Mouse (Mus musculus) MEL (cell line): ENCODE results near the gene Slc2a4. TPM values are rescaled to one million over a fixed set of nuclear protein-coding genes. Genes with fewer than 3 reads are reported as not detected.

Source experiments
- DNase-seq: peaks from one replicate; pipeline ENCODE4 v3.0.0; 2011; ENCODE audit warnings: low read depth, low spot score
- H3K27ac ChIP-seq: 2 replicates; pipeline ENCODE4 v1.5.1; 2012; ENCODE audit warnings: low read depth, mild to moderate bottlenecking, control low read depth, low read length, moderate library complexity; ENCODE audit not compliant: control insufficient read depth
- H3K27me3 ChIP-seq, 2 experiments: fragments of 150-350 bp in 1 of 2; sonication (generic) in 1 of 2; 2 replicates each; pipeline ENCODE4 v1.6.1; 2012; ENCODE audit warnings: low read length in 2 of 2, mild to moderate bottlenecking in 2 of 2, improper control_type of control experiment in 1 of 2, moderate library complexity in 1 of 2; ENCODE audit not compliant: insufficient read depth in 2 of 2, control insufficient read depth in 1 of 2
- H3K36me3 ChIP-seq, 2 experiments: 2 replicates each; pipeline ENCODE4 v1.6.1; 2012 to 2014; ENCODE audit warnings: low read length in 2 of 2, improper control_type of control experiment in 1 of 2, inconsistent platforms in 1 of 2, mild to moderate bottlenecking in 1 of 2; ENCODE audit not compliant: insufficient read depth in 2 of 2, control insufficient read depth in 1 of 2
- H3K4me1 ChIP-seq, 2 experiments: fragments of 150-350 bp in 1 of 2; sonication (generic) in 1 of 2; 2 replicates each; pipeline ENCODE4 v1.6.1; 2012; ENCODE audit warnings: low read length in 2 of 2, improper control_type of control experiment in 1 of 2, mild to moderate bottlenecking in 1 of 2; ENCODE audit not compliant: insufficient read depth in 2 of 2, control insufficient read depth in 1 of 2
- H3K4me3 ChIP-seq, 2 experiments: fragments of 150-350 bp in 1 of 2; sonication (generic) in 1 of 2; 2 replicates each; pipeline ENCODE4 v1.5.1; 2012; ENCODE audit warnings: low read depth in 2 of 2, low read length in 2 of 2, mild to moderate bottlenecking in 2 of 2, moderate library complexity in 2 of 2, control low read depth in 1 of 2, improper control_type of control experiment in 1 of 2; ENCODE audit not compliant: control insufficient read depth in 1 of 2, insufficient read depth in 1 of 2
- H3K79me2 ChIP-seq: 2 replicates; pipeline ENCODE4 v1.6.1; 2012; ENCODE audit warnings: mild to moderate bottlenecking, low read length, moderate library complexity; ENCODE audit not compliant: control insufficient read depth, poor library complexity, insufficient read depth
- H3K9ac ChIP-seq: 2 replicates; pipeline ENCODE4 v1.6.1; 2012; ENCODE audit warnings: low read depth, mild to moderate bottlenecking, control low read depth, low read length, moderate library complexity; ENCODE audit not compliant: control insufficient read depth, poor library complexity, severe bottlenecking
- H3K9me3 ChIP-seq: fragments of 150-350 bp; sonication (generic); replicated peaks from 2 replicates; pipeline ENCODE4 v1.6.1; 2012; ENCODE audit warnings: mild to moderate bottlenecking, low read length, improper control_type of control experiment, moderate library complexity; ENCODE audit not compliant: insufficient read depth
- CHD2 ChIP-seq: IDR thresholded peaks from 2 replicates; pipeline ENCODE4 v1.6.1; 2011; ENCODE audit warnings: low read length, improper control_type of control experiment
- JUND ChIP-seq: IDR thresholded peaks from 2 replicates; pipeline ENCODE4 v1.6.1; 2011; ENCODE audit warnings: low read depth, mild to moderate bottlenecking, improper control_type of control experiment, low read length
- KAT2A ChIP-seq: conservative IDR thresholded peaks from 2 replicates; pipeline ENCODE4 v1.6.1; 2012; ENCODE audit warnings: low read depth, low read length, improper control_type of control experiment, inconsistent platforms
- MAZ ChIP-seq: IDR thresholded peaks from 2 replicates; pipeline ENCODE4 v1.6.1; 2012; ENCODE audit warnings: low read depth, mild to moderate bottlenecking, inconsistent platforms, low read length, improper control_type of control experiment
- MYC ChIP-seq: IDR thresholded peaks from 2 replicates; pipeline ENCODE4 v1.6.1; 2011; ENCODE audit warnings: low read depth, mild to moderate bottlenecking, low read length, improper control_type of control experiment, moderate library complexity
- NRF1 ChIP-seq: IDR thresholded peaks from 2 replicates; pipeline ENCODE4 v1.6.1; 2014; ENCODE audit warnings: low read depth, mild to moderate bottlenecking, inconsistent platforms, low read length, improper control_type of control experiment, moderate library complexity; ENCODE audit not compliant: poor library complexity, insufficient read depth, severe bottlenecking
- POLR2A ChIP-seq, 2 experiments: IDR thresholded peaks; 2 replicates each; pipeline ENCODE4 v1.6.1; 2011 to 2012; ENCODE audit warnings: low read length in 2 of 2, mild to moderate bottlenecking in 2 of 2, control low read depth in 1 of 2, improper control_type of control experiment in 1 of 2, low read depth in 1 of 2, moderate library complexity in 1 of 2; ENCODE audit not compliant: control insufficient read depth in 1 of 2, insufficient read depth in 1 of 2, poor library complexity in 1 of 2
- RAD21 ChIP-seq: IDR thresholded peaks from 2 replicates; pipeline ENCODE4 v1.6.1; 2011; ENCODE audit warnings: mild to moderate bottlenecking, low read depth, low read length, improper control_type of control experiment
- RCOR1 ChIP-seq: IDR thresholded peaks from 2 replicates; pipeline ENCODE4 v1.6.1; 2012; ENCODE audit warnings: low read depth, mild to moderate bottlenecking, inconsistent platforms, low read length, improper control_type of control experiment
- SIN3A ChIP-seq: IDR thresholded peaks from 2 replicates; pipeline ENCODE4 v1.6.1; 2012; ENCODE audit warnings: low read length, improper control_type of control experiment, inconsistent platforms
- SMC3 ChIP-seq: IDR thresholded peaks from 2 replicates; pipeline ENCODE4 v1.6.1; 2011; ENCODE audit warnings: low read depth, low read length, improper control_type of control experiment
- TBP ChIP-seq: IDR thresholded peaks from 2 replicates; pipeline ENCODE4 v1.8.0; 2011; ENCODE audit warnings: low read depth, low read length, improper control_type of control experiment
- UBTF ChIP-seq: IDR thresholded peaks from 2 replicates; pipeline ENCODE4 v1.6.1; 2012; ENCODE audit warnings: low read depth, mild to moderate bottlenecking, inconsistent platforms, low read length, improper control_type of control experiment, moderate library complexity, borderline replicate concordance; ENCODE audit not compliant: insufficient read depth
- USF2 ChIP-seq, 2 experiments: IDR thresholded peaks; 2 replicates each; pipeline ENCODE4 v1.6.1; 2011 to 2012; ENCODE audit warnings: improper control_type of control experiment in 2 of 2, low read length in 2 of 2, borderline replicate concordance in 1 of 2, inconsistent platforms in 1 of 2, low read depth in 1 of 2, mild to moderate bottlenecking in 1 of 2; ENCODE audit not compliant: insufficient read depth in 1 of 2
- ZC3H11A ChIP-seq: IDR thresholded peaks from 2 replicates; pipeline ENCODE4 v1.6.1; 2012; ENCODE audit warnings: low read depth, mild to moderate bottlenecking, inconsistent platforms, low read length, improper control_type of control experiment
- ZMIZ1 ChIP-seq: IDR thresholded peaks from 2 replicates; pipeline ENCODE4 v1.6.1; 2012; ENCODE audit warnings: low read depth, mild to moderate bottlenecking, inconsistent platforms, low read length, improper control_type of control experiment, moderate library complexity
- ZNF384 ChIP-seq: IDR thresholded peaks from 2 replicates; pipeline ENCODE4 v1.6.1; 2012; ENCODE audit warnings: low read depth, mild to moderate bottlenecking, inconsistent platforms, low read length, improper control_type of control experiment
- polyA plus RNA-seq, 2 experiments: library from polyadenylated mRNA; stranded (reverse) in 1 of 2; unstranded in 1 of 2; fragments of >175 nt in 1 of 2; fragments of >200 nt in 1 of 2; gene quantifications; 2 replicates each; pipeline versions ENCODE4 v1.2.1 to v1.2.4; 2012; ENCODE audit warnings: low replicate concordance in 2 of 2, low read depth in 1 of 2; ENCODE audit not compliant: insufficient read length in 2 of 2, insufficient read depth in 1 of 2, missing spikeins in 1 of 2
- total RNA-seq: library from RNA; depleted of rRNA; stranded (reverse); fragments of 300-350 nt; gene quantifications from 2 replicates; pipeline ENCODE4 v1.2.3, GENCODE M21; 2012

The Slc2a4 gene
- total and polyA plus RNA-seq, 3 experiments, result 0.12 to 0.19 TPM; not detected in 1

DNA sequence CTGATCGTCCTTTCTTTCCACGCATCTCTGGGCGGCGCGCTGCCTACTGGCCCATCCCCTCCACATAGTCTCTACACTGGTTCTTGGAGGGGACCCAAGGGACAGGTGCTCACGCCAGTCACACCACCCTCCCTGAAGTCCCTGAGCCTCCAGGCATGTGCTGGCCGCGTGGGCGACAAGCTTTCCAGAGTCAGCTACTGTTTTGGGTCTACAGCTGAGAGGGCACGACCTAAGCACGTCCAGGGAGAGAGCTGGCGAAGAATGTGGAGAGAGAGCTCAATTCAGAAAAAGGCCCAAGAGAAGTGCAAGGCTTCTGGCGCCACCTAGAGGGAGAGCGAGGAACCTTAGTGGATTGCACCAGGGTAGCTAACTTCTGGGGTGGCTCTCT is 769 bp upstream of the Slc2a4 start (continued):
- peak; percentile 72; the same call in 1 of the 2 replicates for TF ChIP-seq MYC
- TF ChIP-seq UBTF, result no peak
- TF ChIP-seq SMC3, result peak; percentile 97
- peak; percentile 58; the same call in 1 of the 2 replicates for TF ChIP-seq JUND
- TF ChIP-seq SIN3A, result peak; percentile 38

DNA sequence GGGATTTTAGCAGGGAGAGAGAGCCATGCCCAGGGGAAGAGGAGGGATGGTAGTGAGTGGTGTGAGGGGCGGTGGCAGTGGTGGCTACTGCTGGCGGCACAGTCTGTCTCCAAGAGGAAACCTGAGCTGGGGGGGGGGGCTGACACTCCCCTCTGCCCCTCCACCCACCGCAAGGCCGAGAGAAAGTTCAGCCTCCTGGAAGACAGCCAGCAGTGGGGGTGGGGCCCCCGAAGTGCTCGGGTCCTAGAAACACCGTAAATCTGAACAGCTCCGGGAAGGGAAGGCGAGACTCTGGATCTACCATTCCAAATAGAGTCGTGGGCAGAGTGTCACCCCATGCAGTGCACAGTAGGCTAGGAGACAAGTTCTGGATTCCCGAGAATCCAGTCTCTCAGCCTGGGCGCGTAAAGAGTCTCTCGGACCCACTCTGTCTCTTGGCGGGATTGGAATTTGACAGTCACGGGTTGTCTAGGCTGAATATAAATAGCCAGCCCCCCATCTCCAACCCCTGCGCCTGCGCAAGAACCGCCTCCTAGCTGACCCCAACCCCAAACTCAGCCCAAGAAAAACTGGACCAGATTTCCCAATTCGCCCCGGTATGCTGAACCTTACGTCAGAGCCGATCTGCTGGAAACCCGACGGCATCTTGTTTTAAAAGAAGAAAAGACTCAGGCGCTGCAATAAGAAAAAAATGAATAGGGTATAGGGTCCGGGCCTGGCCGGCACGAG is 487 bp downstream of the Slc2a4 start:
- TF ChIP-seq RCOR1, result no peak
- TF ChIP-seq RAD21, result no peak
- TF ChIP-seq ZMIZ1, result no peak
- no peak for TF ChIP-seq KAT2A
- no peak for TF ChIP-seq ZC3H11A
- TF ChIP-seq, all 39 proteins: peak for 0
- Histone ChIP-seq H3K4me3 (peak overlapping the region; percentile 42 to 59), H3K79me2 (no peaks in the 10 kb centered on the region), H3K27me3 (peaks cover 7 to 13% of the 10 kb centered on the region in 2 experiments), H3K27ac (no peak overlapping the region), H3K36me3 (no peaks in the 10 kb centered on the region; a peak in 1 of 4 replicates), H3K4me1 (peaks cover 0 to 11% of the 10 kb centered on the region in 2 experiments; a peak in 2 of 4 replicates), H3K9ac (peak overlapping the region; percentile 24; the same call in 1 of the 2 replicates), H3K9me3 (no peaks in the 10 kb centered on the region)
- DNase-seq, result no peak

DNA sequence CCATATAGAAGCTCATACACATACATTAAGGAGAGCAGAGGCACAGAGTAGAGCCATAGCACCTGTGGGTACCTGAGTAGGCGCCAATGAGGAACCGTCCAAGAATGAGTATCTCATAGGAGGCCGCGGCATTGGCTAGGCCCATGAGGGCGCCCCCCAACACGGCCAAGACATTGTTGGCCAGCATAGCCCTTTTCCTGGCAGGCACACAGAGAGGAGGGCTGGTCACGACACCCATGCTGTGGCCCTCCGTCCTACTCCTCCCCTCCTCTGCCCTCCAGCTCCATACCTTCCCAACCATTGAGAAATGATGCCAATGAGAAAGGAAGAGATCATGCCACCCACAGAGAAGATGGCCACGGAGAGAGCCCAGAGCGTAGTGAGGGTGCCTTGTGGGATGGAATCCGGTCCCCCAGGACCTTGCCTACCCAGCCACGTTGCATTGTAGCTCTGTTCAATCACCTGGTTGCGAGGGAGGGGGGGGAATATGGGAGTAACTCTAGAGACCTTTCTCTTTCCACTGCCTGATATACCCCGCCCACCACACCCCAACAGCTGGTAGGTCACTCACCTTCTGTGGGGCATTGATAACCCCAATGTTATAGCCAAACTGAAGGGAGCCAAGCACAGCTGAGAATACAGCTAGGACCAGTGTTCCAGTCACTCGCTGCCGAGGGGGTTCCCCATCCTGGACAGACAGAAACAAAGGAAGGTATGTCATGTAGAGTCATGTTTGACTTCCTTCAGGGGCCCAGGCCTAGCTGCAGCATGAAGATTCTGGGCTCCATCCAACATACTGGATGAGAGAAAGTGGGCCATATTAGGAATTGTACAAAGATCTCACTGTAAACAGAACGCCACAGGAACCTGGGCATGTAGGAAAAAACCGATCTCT is 1.7 kb downstream of the Slc2a4 start:
- Histone ChIP-seq H3K79me2 (no peaks in the 10 kb centered on the region), H3K9me3 (no peaks in the 10 kb centered on the region), H3K9ac (no peak overlapping the region), H3K36me3 (no peaks in the 10 kb centered on the region; a peak in 1 of 4 replicates), H3K27me3 (peaks cover 8 to 14% of the 10 kb centered on the region in 2 experiments), H3K4me3 (no peak overlapping the region), H3K27ac (no peak overlapping the region), H3K4me1 (peaks cover 0 to 11% of the 10 kb centered on the region in 2 experiments; a peak in 2 of 4 replicates)
- no peak for DNase-seq
- TF ChIP-seq MAZ (no peak), KAT2A (no peak), TBP (no peak), USF2 (IDR thresholded peaks at IDR 0.05; ENCODE audit: borderline replicate concordance in 1 of 2, insufficient read depth in 1 of 2, low read depth in 1 of 2, low read length in 2 of 2) (no peak), POLR2A (IDR thresholded peaks at IDR 0.05; ENCODE audit: control insufficient read depth in 1 of 2, insufficient read depth in 1 of 2, low read depth in 1 of 2, low read length in 2 of 2, poor library complexity in 1 of 2) (no peak), CHD2 (no peak), MYC (no peak), ZNF384 (no peak), SIN3A (no peak), NRF1 (no peak)
